Mouse (Mus musculus) lung, embryonic 16.5 days (tissue): ENCODE measurements around the gene Rnf180. TPM values are rescaled to one million over a fixed set of nuclear protein-coding genes. Genes with fewer than 3 reads are reported as not detected.
"Not testable (repeated sequence)": the region's sequence is repeated elsewhere in the genome, so short reads cannot be mapped to it uniquely, and the experiment has no call there.

Experiments
- ATAC-seq: fragments of 200-750 bp; cut with Nextera tagmentation; 2 replicates; pipeline ENCODE4 v1.8.0; 2017; ENCODE audit warnings: low read depth, mild to moderate bottlenecking, moderate library complexity
- H3K27ac ChIP-seq: fragments of 300-500 bp; sonication (generic); 2 replicates; pipeline ENCODE4 v1.5.1; 2014; ENCODE audit warnings: mild to moderate bottlenecking, control low read depth, low read length
- H3K27me3 ChIP-seq: fragments of 300-500 bp; sonication (generic); 2 replicates; pipeline ENCODE4 v1.6.1; 2014; ENCODE audit warnings: low read depth, low read length, mixed read lengths; ENCODE audit not compliant: control insufficient read depth, insufficient read depth
- H3K36me3 ChIP-seq: fragments of 300-500 bp; sonication (generic); 2 replicates; pipeline ENCODE4 v1.6.1; 2014; ENCODE audit warnings: low read length; ENCODE audit not compliant: control insufficient read depth, insufficient read depth
- H3K4me1 ChIP-seq: fragments of 300-500 bp; sonication (generic); replicated peaks from 2 replicates; pipeline ENCODE4 v1.6.1; 2014; ENCODE audit warnings: low read length, mixed read lengths; ENCODE audit not compliant: control insufficient read depth, insufficient read depth
- H3K4me2 ChIP-seq: fragments of 300-500 bp; sonication (generic); 2 replicates; pipeline ENCODE4 v1.6.1; 2014; ENCODE audit warnings: low read depth, low read length, control low read depth
- H3K4me3 ChIP-seq: fragments of 300-500 bp; sonication (generic); 2 replicates; pipeline ENCODE4 v1.5.1; 2014; ENCODE audit warnings: mild to moderate bottlenecking, low read length, control low read depth
- H3K9ac ChIP-seq: fragments of 300-500 bp; sonication (generic); 2 replicates; pipeline ENCODE4 v1.6.1; 2014; ENCODE audit warnings: low read length, control low read depth
- H3K9me3 ChIP-seq: fragments of 300-500 bp; sonication (generic); 2 replicates; pipeline ENCODE4 v1.6.1; 2016; ENCODE audit warnings: low read length; ENCODE audit not compliant: control insufficient read depth
- WGBS: fragments of 180-500 bp; shearing (Covaris S2); extraction: QIAGEN DNeasy Blood & Tissue Kit; methylation state at CpG from one replicate; pipeline ENCODE4 v1.1.7; 2014; 5-methylcytosine and 5-hydroxymethylcytosine counted together
- polyA plus RNA-seq: library from polyadenylated mRNA; unstranded; fragments of >200 nt; fragmentation: Nextera tagmentation; extraction: Ambion mirVana; gene quantifications from 2 replicates; pipeline ENCODE4 v1.2.1, GENCODE M21; 2015

The Rnf180 gene
- 3.3 and 3.7 TPM in 2 replicates for polyA plus RNA-seq

DNA sequence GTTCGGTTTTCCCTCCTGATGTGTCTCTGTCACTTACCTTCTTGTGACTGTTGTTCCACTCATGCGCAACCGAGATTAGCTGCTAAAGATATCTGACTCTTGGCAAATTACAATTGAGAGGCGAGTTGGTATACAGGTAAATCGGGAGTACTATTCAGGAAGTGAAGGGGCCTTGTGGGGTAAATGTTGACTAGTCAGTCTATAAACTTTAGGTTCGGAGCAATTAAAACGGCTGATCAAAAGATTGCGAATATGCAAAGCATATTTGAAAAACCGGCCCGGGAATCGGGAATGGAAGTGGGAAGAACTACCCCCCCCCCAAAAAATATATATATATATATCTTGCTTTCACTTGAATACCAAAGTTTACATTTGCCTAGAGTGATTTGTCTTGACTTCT, at the start of gene Rnf180:
TSS of gene Rnf180 (minus strand) at position 101 of the 400 bp plus-strand sequence.
- Histone ChIP-seq H3K9ac (peak within 1 kb of the TSS; percentile 71), H3K4me3 (peak within 1 kb of the TSS; percentile 82), H3K27me3 (no peaks in the 10 kb centered on the region; the same call in 1 of the 2 replicates), H3K4me1 (peaks cover 13% of the 10 kb centered on the region), H3K4me2 (peak within 1 kb of the TSS; percentile 64), H3K36me3 (no peaks in the 10 kb centered on the region), H3K9me3 (no peaks in the 10 kb centered on the region), H3K27ac (no peak within 1 kb of the TSS; the same call in 1 of the 2 replicates)
- 43% methylated on average over 11 of the region's 11 CpGs for whole genome bisulfite sequencing
- ATAC-seq, result no peak

DNA sequence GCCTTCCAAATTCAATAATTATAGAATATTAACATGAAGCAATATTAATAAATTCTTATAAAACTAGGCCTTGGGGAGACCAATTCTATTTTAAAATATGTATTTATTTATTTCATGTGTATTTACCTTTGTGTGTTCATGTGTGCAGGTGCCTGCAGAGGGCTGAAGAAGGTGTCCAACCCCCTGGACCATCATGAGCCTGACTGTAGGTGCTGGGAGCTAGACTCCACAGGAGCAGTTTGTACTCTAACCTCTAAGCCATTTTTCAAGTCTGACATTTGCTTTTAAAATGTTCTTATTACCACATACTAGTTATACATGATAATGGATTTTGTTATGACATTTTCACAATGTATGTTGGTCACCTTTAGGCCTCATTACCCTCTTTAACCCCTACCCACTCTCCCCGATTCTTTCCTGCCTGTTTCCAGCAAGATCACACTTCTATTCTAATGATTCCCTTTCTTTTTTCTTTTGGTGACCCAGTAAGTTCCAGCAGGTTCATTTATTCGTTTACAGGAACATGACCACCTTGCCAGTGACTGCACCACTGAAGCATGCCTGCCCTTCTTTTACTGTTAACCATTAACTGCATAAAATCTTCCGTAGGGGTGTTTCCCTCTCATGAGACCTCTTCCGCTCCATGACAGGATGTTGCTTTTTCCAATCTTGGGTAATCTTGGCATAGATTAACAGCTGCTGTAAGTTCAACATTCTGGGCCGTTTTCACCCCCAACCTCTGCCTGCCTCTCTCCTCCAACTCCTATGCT, 36.8 kb upstream of the Rnf180 start:
- Histone ChIP-seq H3K9me3 (no peaks in the 10 kb centered on the region), H3K4me3 (no peak overlapping the region), H3K27me3 (no peaks in the 10 kb centered on the region), H3K4me1 (no peaks in the 10 kb centered on the region), H3K27ac (no peak overlapping the region), H3K9ac (no peak overlapping the region), H3K36me3 (no peaks in the 10 kb centered on the region), H3K4me2 (no peak overlapping the region)
- no peak for ATAC-seq
- WGBS, result 33% methylated on average over 5 of the region's 5 CpGs

DNA sequence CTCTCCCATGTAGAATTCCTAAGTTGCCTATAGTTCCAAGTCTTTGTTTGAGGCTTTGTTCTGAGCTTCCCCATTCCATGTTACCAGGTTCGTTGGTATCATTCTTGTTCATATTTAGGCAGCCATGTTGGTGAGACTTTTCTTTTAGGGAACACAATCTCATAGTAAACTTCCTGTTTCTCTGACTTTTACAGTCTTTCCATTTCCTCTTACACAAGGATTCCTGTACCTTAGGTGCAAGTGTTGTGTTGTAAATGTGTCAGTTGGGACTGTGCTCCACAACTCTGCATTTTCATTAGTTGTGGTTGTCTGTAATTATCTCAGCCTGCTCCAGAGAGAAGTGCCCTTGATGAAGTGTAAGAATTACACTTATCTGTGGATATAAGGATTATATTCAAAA, 32.3 kb upstream of the Rnf180 start:
- 67% methylated on average over 1 of the region's 1 CpGs for WGBS
- no peaks in the 10 kb centered on the region for H3K36me3 ChIP-seq
- H3K9me3 ChIP-seq, result no peaks in the 10 kb centered on the region
- no peak overlapping the region for H3K27ac ChIP-seq
- no peaks in the 10 kb centered on the region for H3K27me3 ChIP-seq
- H3K9ac ChIP-seq, result no peak overlapping the region
- no peaks in the 10 kb centered on the region for H3K4me1 ChIP-seq
- no peak for ATAC-seq
- no peak overlapping the region for H3K4me3 ChIP-seq
- H3K4me2 ChIP-seq, result no peak overlapping the region

DNA sequence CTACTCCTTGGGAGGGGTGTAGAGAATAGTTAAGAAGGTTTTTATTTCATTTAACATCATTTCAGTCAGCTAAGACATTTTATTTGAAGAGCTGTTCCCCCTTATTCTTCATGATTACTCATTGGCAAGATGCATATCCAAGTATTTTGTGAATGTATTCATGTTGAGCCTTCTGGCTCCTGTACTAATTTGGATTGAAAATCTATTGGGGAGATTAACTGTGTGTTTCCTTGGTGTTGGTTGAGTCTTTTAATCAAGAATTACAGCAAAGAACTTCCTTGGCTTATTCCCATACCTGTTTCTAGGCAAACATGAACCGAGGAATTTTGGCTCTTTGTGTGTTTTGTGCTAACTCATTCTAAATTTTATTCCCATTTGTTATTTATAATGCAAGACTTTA, 22.3 kb upstream of the Rnf180 start:
- WGBS, result 57% methylated on average over 1 of the region's 1 CpGs
- no peak for ATAC-seq

DNA sequence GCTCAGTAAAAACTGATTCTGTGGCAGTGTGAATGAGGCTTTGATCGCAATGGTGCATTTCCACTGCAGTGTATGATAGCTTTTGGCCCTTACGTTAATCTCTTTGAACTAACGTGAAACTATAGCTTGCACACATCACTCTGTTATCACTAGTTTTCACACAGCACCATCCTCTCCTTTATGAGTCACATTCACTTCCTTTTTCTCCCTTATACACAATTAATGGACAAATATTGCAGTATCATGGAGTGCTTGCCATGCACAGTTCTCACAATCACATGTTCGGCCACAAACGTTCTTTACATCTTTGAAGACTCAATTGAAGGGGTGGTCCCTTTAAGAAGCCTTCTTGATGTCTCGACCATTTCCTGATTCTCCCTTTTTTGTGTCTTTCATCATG, 21.4 kb upstream of the Rnf180 start:
- H3K4me1 ChIP-seq, result no peaks in the 10 kb centered on the region
- no peak for ATAC-seq
- H3K4me3 ChIP-seq, result no peak overlapping the region
- H3K9me3 ChIP-seq, result no peaks in the 10 kb centered on the region
- no peaks in the 10 kb centered on the region for H3K27me3 ChIP-seq
- H3K27ac ChIP-seq, result no peak overlapping the region
- H3K4me2 ChIP-seq, result no peak overlapping the region
- 56% methylated on average over 6 of the region's 6 CpGs for WGBS
- no peaks in the 10 kb centered on the region for H3K36me3 ChIP-seq
- no peak overlapping the region for H3K9ac ChIP-seq

More for the DNA sequence above, 22.3 kb upstream of the Rnf180 start:
- Histone ChIP-seq H3K4me1 (no peaks in the 10 kb centered on the region), H3K9ac (no peak overlapping the region), H3K27ac (no peak overlapping the region), H3K9me3 (no peaks in the 10 kb centered on the region), H3K4me2 (no peak overlapping the region), H3K27me3 (no peaks in the 10 kb centered on the region), H3K36me3 (no peaks in the 10 kb centered on the region), H3K4me3 (no peak overlapping the region)

DNA sequence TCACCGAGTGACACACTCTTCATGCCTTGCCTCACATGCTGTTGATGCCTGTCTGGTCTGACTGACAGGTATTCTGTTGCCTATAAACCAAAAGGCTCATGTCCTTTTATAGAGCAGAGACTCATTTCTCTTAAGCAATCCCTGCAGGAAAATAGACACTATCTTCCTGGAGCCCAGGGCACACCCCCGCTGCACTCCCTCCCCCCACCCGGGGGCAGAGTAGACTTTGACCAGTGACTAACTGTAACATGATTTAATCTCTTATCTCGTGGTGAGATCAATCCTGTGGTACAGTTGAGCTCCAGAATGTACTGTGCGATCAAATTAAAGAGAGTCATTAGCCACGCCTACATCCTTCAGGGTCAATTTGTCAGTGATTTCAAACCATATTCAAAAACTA, 18.1 kb upstream of the Rnf180 start:
- H3K4me3 ChIP-seq, result no peak overlapping the region
- no peak overlapping the region for H3K9ac ChIP-seq
- H3K27me3 ChIP-seq, result no peaks in the 10 kb centered on the region
- no peaks in the 10 kb centered on the region for H3K36me3 ChIP-seq
- ATAC-seq, result no peak
- 79% methylated on average over 6 of the region's 6 CpGs for WGBS
- no peaks in the 10 kb centered on the region for H3K4me1 ChIP-seq
- H3K27ac ChIP-seq, result no peak overlapping the region
- H3K4me2 ChIP-seq, result no peak overlapping the region
- no peaks in the 10 kb centered on the region for H3K9me3 ChIP-seq

DNA sequence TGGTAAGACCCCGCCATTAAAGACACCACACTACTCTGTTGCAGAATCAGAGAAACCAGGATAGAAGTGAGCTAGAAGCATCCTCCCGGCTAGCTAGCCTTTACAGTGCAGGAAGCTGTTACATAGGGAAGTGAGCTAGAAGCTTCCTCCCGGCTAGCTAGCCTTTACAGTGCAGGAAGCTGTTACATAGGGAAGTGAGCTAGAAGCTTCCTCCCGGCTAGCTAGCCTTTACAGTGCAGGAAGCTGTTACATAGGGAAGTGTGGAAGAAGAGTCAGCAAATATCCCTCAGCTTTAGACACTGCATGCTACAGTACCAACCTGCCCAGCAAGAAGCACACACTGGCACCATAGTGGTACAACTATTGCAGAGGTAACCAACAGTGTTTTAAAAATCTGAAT, 15.9 kb upstream of the Rnf180 start:
- not testable (repeated sequence) for H3K9ac ChIP-seq, H3K4me1 ChIP-seq, H3K27ac ChIP-seq, H3K4me3 ChIP-seq, H3K4me2 ChIP-seq, H3K36me3 ChIP-seq, ATAC-seq, H3K9me3 ChIP-seq, H3K27me3 ChIP-seq
- WGBS, result 68% methylated on average over 4 of the region's 4 CpGs

DNA sequence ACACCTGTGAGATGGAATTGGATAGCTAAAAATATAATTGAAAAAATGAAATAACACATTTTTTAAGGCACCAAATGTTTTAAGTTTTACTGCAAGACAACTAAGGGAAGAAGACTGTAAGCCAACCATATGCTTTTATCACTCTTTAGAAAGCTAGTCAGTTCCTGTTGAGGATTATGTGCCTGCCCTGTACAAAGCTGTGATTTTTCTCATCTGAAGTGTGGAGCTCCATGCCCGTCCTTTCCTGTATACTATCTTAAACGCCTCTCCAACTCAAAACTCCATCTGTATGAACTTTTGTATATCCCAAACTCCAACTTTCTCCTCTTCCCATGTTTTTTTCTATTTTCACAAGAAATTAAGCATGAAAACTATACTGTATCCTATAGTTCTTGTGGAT, 10.9 kb upstream of the Rnf180 start:
- H3K9me3 ChIP-seq, result no peaks in the 10 kb centered on the region
- no peak overlapping the region for H3K4me2 ChIP-seq
- no peak overlapping the region for H3K9ac ChIP-seq
- ATAC-seq, result no peak
- no peak overlapping the region for H3K27ac ChIP-seq
- no peaks in the 10 kb centered on the region for H3K4me1 ChIP-seq
- H3K27me3 ChIP-seq, result no peaks in the 10 kb centered on the region
- H3K36me3 ChIP-seq, result no peaks in the 10 kb centered on the region
- 64% methylated on average over 2 of the region's 2 CpGs for WGBS
- H3K4me3 ChIP-seq, result no peak overlapping the region

DNA sequence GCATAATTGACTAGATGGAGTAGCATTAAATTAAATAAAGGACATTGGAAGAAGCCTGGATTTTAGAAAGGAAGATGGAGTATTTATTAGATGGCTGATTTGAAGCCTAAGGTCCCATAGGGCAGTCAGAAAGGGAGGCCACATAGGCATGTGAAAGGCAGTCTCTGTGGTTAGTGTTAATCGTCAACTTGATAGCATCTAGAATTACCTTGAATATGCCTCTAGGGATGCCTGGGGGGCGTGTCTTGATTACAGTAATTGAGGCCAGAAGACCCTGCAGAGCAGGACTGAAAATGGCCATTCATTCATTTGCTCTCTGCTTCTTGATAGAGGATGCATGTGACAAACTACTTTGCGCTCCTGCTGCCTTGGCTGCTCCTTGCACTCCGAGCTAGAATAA, 9.4 kb upstream of the Rnf180 start:
- WGBS, result 59% methylated on average over 4 of the region's 4 CpGs
- no peak for ATAC-seq
- Histone ChIP-seq H3K36me3 (no peaks in the 10 kb centered on the region), H3K4me2 (no peak overlapping the region), H3K27ac (no peak overlapping the region), H3K4me3 (no peak overlapping the region), H3K27me3 (no peaks in the 10 kb centered on the region), H3K9ac (no peak overlapping the region), H3K4me1 (no peaks in the 10 kb centered on the region), H3K9me3 (no peaks in the 10 kb centered on the region)

DNA sequence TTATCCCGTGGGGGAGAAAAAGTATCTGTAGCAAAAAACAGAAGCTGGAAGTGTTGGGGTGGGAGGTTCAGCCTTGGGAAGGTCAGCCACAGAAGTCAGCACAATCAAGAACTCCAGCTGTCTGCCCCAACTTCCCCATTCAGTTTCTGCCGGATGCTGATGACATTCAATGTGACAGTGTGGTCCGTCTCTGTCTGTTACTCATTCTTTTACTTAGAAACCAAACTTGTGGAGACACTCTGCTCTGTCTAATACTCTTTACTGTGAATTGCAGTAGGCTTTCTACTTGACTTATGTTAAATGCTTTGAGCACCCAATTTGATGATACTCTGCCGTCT, 5.4 kb upstream of the Rnf180 start:
- H3K27me3 ChIP-seq, result no peaks in the 10 kb centered on the region
- H3K9me3 ChIP-seq, result no peaks in the 10 kb centered on the region
- no peak overlapping the region for H3K9ac ChIP-seq
- H3K4me3 ChIP-seq, result no peak overlapping the region
- no peaks in the 10 kb centered on the region for H3K36me3 ChIP-seq
- no peaks in the 10 kb centered on the region for H3K4me1 ChIP-seq
- H3K27ac ChIP-seq, result no peak overlapping the region
- 60% methylated on average over 4 of the region's 4 CpGs for WGBS
- no peak for ATAC-seq
- H3K4me2 ChIP-seq, result no peak overlapping the region
